Mouse (Mus musculus) ES-Bruce4 (cell line): Measurements from ENCODE around the gene Tnfsf9.

Experiments used
- CTCF ChIP-seq: IDR thresholded peaks from one replicate; pipeline ENCODE4 v1.8.1; 2011; ENCODE audit warnings: low read depth, low read length
- EP300 ChIP-seq: IDR thresholded peaks from 2 replicates; pipeline ENCODE4 v1.6.1; 2011; ENCODE audit warnings: low read depth, low read length; ENCODE audit not compliant: insufficient read depth
- POLR2A ChIP-seq: IDR thresholded peaks from one replicate; pipeline ENCODE4 v1.8.1; 2011; ENCODE audit warnings: low read length; ENCODE audit not compliant: insufficient read depth

DNA sequence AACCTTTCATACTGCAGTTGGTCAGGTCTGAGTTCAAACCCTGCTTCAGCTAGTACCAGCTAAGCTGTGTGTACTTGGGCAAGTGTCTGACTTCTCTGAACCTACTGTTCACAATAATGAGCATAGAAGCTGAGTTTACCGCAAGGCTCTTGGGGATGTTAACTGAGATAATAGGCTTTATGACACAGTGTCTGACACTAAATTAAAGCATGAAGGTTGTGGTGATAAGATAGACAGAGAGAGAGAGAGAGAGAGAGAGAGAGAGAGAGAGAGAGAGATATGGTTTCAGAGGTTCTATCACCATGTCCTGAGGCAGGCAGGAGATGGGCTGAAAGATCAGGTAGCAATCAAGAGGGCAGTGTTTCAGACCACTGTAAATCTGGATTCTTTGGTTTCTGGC, 4.9 kb downstream of the Tnfsf9 start:
- TF ChIP-seq POLR2A (no peak), EP300 (no peak), CTCF (no peak)
